Mouse (Mus musculus): ENCODE results near the gene B3gnt7. TPM values are rescaled to one million over a fixed set of nuclear protein-coding genes. Genes with fewer than 3 reads are reported as not detected.
A peak's percentile ranks its signal among the peaks of the same experiment; 100 is the strongest.
"Not testable (repeated sequence)": the region's sequence is repeated elsewhere in the genome, so short reads cannot be mapped to it uniquely, and the experiment has no call there.

The B3gnt7 gene
- total RNA-seq, 2 experiments from 2014 or later: 0.54 TPM; not detected in 1

- no peak for DNase-seq (ENCODE audit: low spot score in 2 of 2)
These were observed 1.2 kb upstream of the B3gnt7 start for GRCm38 (mm10) chr1:86301221-86302091.

- DNase-seq (ENCODE audit: low spot score in 2 of 2): peak in 1 of 2 experiments; percentile 40
These were observed 636 bp downstream of the B3gnt7 start for GRCm38 (mm10) chr1:86303063-86303872.

GRCm38 (mm10) chr1:86303873-86304250 lies 1.2 kb downstream of the B3gnt7 start:
- no peak for DNase-seq (ENCODE audit: low spot score in 2 of 2)

- no peak for DNase-seq (ENCODE audit: low spot score in 2 of 2)
These were observed 4.1 kb downstream of the B3gnt7 start for GRCm38 (mm10) chr1:86306686-86307085.

- no peak for DNase-seq (ENCODE audit: low spot score in 2 of 2)
These were observed 4.6 kb downstream of the B3gnt7 start for GRCm38 (mm10) chr1:86307177-86307762.

GRCm38 (mm10) chr1:86307871-86308641 lies 5.4 kb downstream of the B3gnt7 start:
- no peak for DNase-seq (ENCODE audit: low spot score in 2 of 2)

GRCm38 (mm10) chr1:86309270-86309833 lies 6.7 kb downstream of the B3gnt7 start:
- no peak for DNase-seq (ENCODE audit: low spot score in 2 of 2)

GRCm38 (mm10) chr1:86310536-86311310 lies 8.1 kb downstream of the B3gnt7 start:
- no peak for DNase-seq (ENCODE audit: low spot score in 2 of 2)

GRCm38 (mm10) chr1:86311467-86312005 lies 8.9 kb downstream of the B3gnt7 start:
- DNase-seq (ENCODE audit: low spot score in 2 of 2): no peak

- no peak for DNase-seq (ENCODE audit: low spot score in 2 of 2)
These were observed 9.6 kb downstream of the B3gnt7 start for GRCm38 (mm10) chr1:86312269-86312668.

- no peak for DNase-seq (ENCODE audit: low spot score in 2 of 2)
These were observed 10.6 kb downstream of the B3gnt7 start for GRCm38 (mm10) chr1:86313096-86313771.

GRCm38 (mm10) chr1:86313772-86314125 lies 11.1 kb downstream of the B3gnt7 start:
- DNase-seq (ENCODE audit: low spot score in 2 of 2): peak in 1 of 2 experiments; percentile 36

GRCm38 (mm10) chr1:86320822-86321413 lies 18.3 kb downstream of the B3gnt7 start:
- DNase-seq (ENCODE audit: low spot score in 2 of 2): no peak

GRCm38 (mm10) chr1:86336330-86336729 lies 33.7 kb downstream of the B3gnt7 start:
- DNase-seq (ENCODE audit: low spot score in 2 of 2): no peak

- peak; percentile 72 to 83 for DNase-seq (ENCODE audit: low spot score in 2 of 2)
These were observed 36.7 kb downstream of the B3gnt7 start for GRCm38 (mm10) chr1:86339156-86339812.

GRCm38 (mm10) chr1:86341096-86341495 lies 38.5 kb downstream of the B3gnt7 start:
- not testable (repeated sequence) for DNase-seq (ENCODE audit: low spot score in 2 of 2)

GRCm38 (mm10) chr1:86342371-86342770 lies 39.7 kb downstream of the B3gnt7 start:
- DNase-seq (ENCODE audit: low spot score in 2 of 2): no peak

GRCm38 (mm10) chr1:86343087-86343645 lies 40.5 kb downstream of the B3gnt7 start:
- no peak for DNase-seq (ENCODE audit: low spot score in 2 of 2)

All from adrenal gland, adult 18-20 months (tissue).